Mouse (Mus musculus): ENCODE results near the gene Ang2. TPM values are rescaled to one million over a fixed set of nuclear protein-coding genes. Genes with fewer than 3 reads are reported as not detected.
"Not testable (repeated sequence)": the region's sequence is repeated elsewhere in the genome, so short reads cannot be mapped to it uniquely, and the experiment has no call there.

The Ang2 gene
- polyA plus RNA-seq, 1 experiment: 1.7 TPM

- H3K79me2 ChIP-seq (ENCODE audit: control insufficient read depth, insufficient read depth): no peaks in the 10 kb centered on the region
- no peaks in the 10 kb centered on the region for H3K36me3 ChIP-seq (ENCODE audit: control insufficient read depth, insufficient read depth)
- H3K4me3 ChIP-seq (ENCODE audit: insufficient read depth, poor library complexity, severe bottlenecking): no peak within 1 kb of the TSS
- TF ChIP-seq CEBPB (IDR thresholded peaks at IDR 0.05; ENCODE audit: low read depth): no peak
- no peak for TF ChIP-seq MAX (IDR thresholded peaks at IDR 0.05)
- TF ChIP-seq USF1 (IDR thresholded peaks at IDR 0.05; ENCODE audit: low read depth): no peak
- TF ChIP-seq FOSL1 (IDR thresholded peaks at IDR 0.05; ENCODE audit: insufficient read depth, low read length, poor library complexity, severe bottlenecking): no peak
- no peak for TF ChIP-seq MYOD1 (IDR thresholded peaks at IDR 0.05; ENCODE audit: control insufficient read depth, insufficient read length, low read depth)
- TF ChIP-seq CTCF (IDR thresholded peaks at IDR 0.05; ENCODE audit: control insufficient read depth, insufficient read depth, insufficient read length): no peak
- no peak for TF ChIP-seq MYOG (IDR thresholded peaks at IDR 0.05; ENCODE audit: control insufficient read depth, extremely low read depth, insufficient read length)
- no peaks in the 10 kb centered on the region for H3K27me3 ChIP-seq (ENCODE audit: control insufficient read depth, insufficient read depth, insufficient read length)
- no peaks in the 10 kb centered on the region for H3K79me3 ChIP-seq (ENCODE audit: low read depth)
- H3ac ChIP-seq (ENCODE audit: control insufficient read depth, insufficient read length, low read depth): no peak within 1 kb of the TSS
Measured at GRCm38 (mm10) chr14:51203115-51203514, 4.2 kb upstream of the Ang2 start, which contains the start of gene Ear14. TSS of gene Ear14 (plus strand) at chr14:51203391.

- H3K79me3 ChIP-seq (ENCODE audit: low read depth): no peaks in the 10 kb centered on the region
- TF ChIP-seq FOSL1 (IDR thresholded peaks at IDR 0.05; ENCODE audit: insufficient read depth, low read length, poor library complexity, severe bottlenecking) (peak; percentile 51), CTCF (IDR thresholded peaks at IDR 0.05; ENCODE audit: control insufficient read depth, insufficient read depth, insufficient read length) (no peak), MYOG (IDR thresholded peaks at IDR 0.05; ENCODE audit: control insufficient read depth, extremely low read depth, insufficient read length) (no peak), MAX (IDR thresholded peaks at IDR 0.05) (no peak), USF1 (IDR thresholded peaks at IDR 0.05; ENCODE audit: low read depth) (no peak), CEBPB (IDR thresholded peaks at IDR 0.05; ENCODE audit: low read depth) (peak; percentile 92), MYOD1 (IDR thresholded peaks at IDR 0.05; ENCODE audit: control insufficient read depth, insufficient read length, low read depth) (peak; percentile 18)
- no peaks in the 10 kb centered on the region for H3K79me2 ChIP-seq (ENCODE audit: control insufficient read depth, insufficient read depth)
- H3K27me3 ChIP-seq (ENCODE audit: control insufficient read depth, insufficient read depth, insufficient read length): no peaks in the 10 kb centered on the region
- no peak overlapping the region for H3K4me3 ChIP-seq (ENCODE audit: insufficient read depth, poor library complexity, severe bottlenecking)
- no peaks in the 10 kb centered on the region for H3K36me3 ChIP-seq (ENCODE audit: control insufficient read depth, insufficient read depth)
- H3ac ChIP-seq (ENCODE audit: control insufficient read depth, insufficient read length, low read depth): no peak overlapping the region
Measured at GRCm38 (mm10) chr14:51200466-51200865, 1.5 kb upstream of the Ang2 start.

GRCm38 (mm10) chr14:51200054-51200453 lies 1.1 kb upstream of the Ang2 start:
- Histone ChIP-seq H3K79me2 (ENCODE audit: control insufficient read depth, insufficient read depth) (no peaks in the 10 kb centered on the region), H3K36me3 (ENCODE audit: control insufficient read depth, insufficient read depth) (no peaks in the 10 kb centered on the region), H3K79me3 (ENCODE audit: low read depth) (no peaks in the 10 kb centered on the region), H3ac (ENCODE audit: control insufficient read depth, insufficient read length, low read depth) (no peak overlapping the region), H3K4me3 (ENCODE audit: insufficient read depth, poor library complexity, severe bottlenecking) (no peak overlapping the region), H3K27me3 (ENCODE audit: control insufficient read depth, insufficient read depth, insufficient read length) (no peaks in the 10 kb centered on the region)
- TF ChIP-seq FOSL1 (IDR thresholded peaks at IDR 0.05; ENCODE audit: insufficient read depth, low read length, poor library complexity, severe bottlenecking) (no peak), MAX (IDR thresholded peaks at IDR 0.05) (no peak), CEBPB (IDR thresholded peaks at IDR 0.05; ENCODE audit: low read depth) (no peak), USF1 (IDR thresholded peaks at IDR 0.05; ENCODE audit: low read depth) (no peak), MYOG (IDR thresholded peaks at IDR 0.05; ENCODE audit: control insufficient read depth, extremely low read depth, insufficient read length) (no peak), MYOD1 (IDR thresholded peaks at IDR 0.05; ENCODE audit: control insufficient read depth, insufficient read length, low read depth) (no peak), CTCF (IDR thresholded peaks at IDR 0.05; ENCODE audit: control insufficient read depth, insufficient read depth, insufficient read length) (no peak)

- H3K79me3 ChIP-seq (ENCODE audit: low read depth): no peaks in the 10 kb centered on the region
- no peak overlapping the region for H3K4me3 ChIP-seq (ENCODE audit: insufficient read depth, poor library complexity, severe bottlenecking)
- no peaks in the 10 kb centered on the region for H3K27me3 ChIP-seq (ENCODE audit: control insufficient read depth, insufficient read depth, insufficient read length)
- no peak overlapping the region for H3ac ChIP-seq (ENCODE audit: control insufficient read depth, insufficient read length, low read depth)
- no peaks in the 10 kb centered on the region for H3K79me2 ChIP-seq (ENCODE audit: control insufficient read depth, insufficient read depth)
- no peak for TF ChIP-seq MYOG (IDR thresholded peaks at IDR 0.05; ENCODE audit: control insufficient read depth, extremely low read depth, insufficient read length)
- no peak for TF ChIP-seq CEBPB (IDR thresholded peaks at IDR 0.05; ENCODE audit: low read depth)
- TF ChIP-seq USF1 (IDR thresholded peaks at IDR 0.05; ENCODE audit: low read depth): no peak
- TF ChIP-seq CTCF (IDR thresholded peaks at IDR 0.05; ENCODE audit: control insufficient read depth, insufficient read depth, insufficient read length): no peak
- TF ChIP-seq MYOD1 (IDR thresholded peaks at IDR 0.05; ENCODE audit: control insufficient read depth, insufficient read length, low read depth): no peak
- TF ChIP-seq MAX (IDR thresholded peaks at IDR 0.05): no peak
- no peak for TF ChIP-seq FOSL1 (IDR thresholded peaks at IDR 0.05; ENCODE audit: insufficient read depth, low read length, poor library complexity, severe bottlenecking)
- H3K36me3 ChIP-seq (ENCODE audit: control insufficient read depth, insufficient read depth): no peaks in the 10 kb centered on the region
Measured at GRCm38 (mm10) chr14:51195681-51196080, 3.3 kb downstream of the Ang2 start.

GRCm38 (mm10) chr14:51181051-51181450 lies 17.9 kb downstream of the Ang2 start:
- H3K27me3 ChIP-seq (ENCODE audit: control insufficient read depth, insufficient read depth, insufficient read length); H3K79me2 ChIP-seq (ENCODE audit: control insufficient read depth, insufficient read depth); H3ac ChIP-seq (ENCODE audit: control insufficient read depth, insufficient read length, low read depth); H3K36me3 ChIP-seq (ENCODE audit: control insufficient read depth, insufficient read depth); H3K4me3 ChIP-seq (ENCODE audit: insufficient read depth, poor library complexity, severe bottlenecking); H3K79me3 ChIP-seq (ENCODE audit: low read depth): not testable (repeated sequence)

- H3K27me3 ChIP-seq (ENCODE audit: control insufficient read depth, insufficient read depth, insufficient read length): no peaks in the 10 kb centered on the region
- no peaks in the 10 kb centered on the region for H3K79me3 ChIP-seq (ENCODE audit: low read depth)
- no peak overlapping the region for H3ac ChIP-seq (ENCODE audit: control insufficient read depth, insufficient read length, low read depth)
- H3K79me2 ChIP-seq (ENCODE audit: control insufficient read depth, insufficient read depth): no peaks in the 10 kb centered on the region
- no peak overlapping the region for H3K4me3 ChIP-seq (ENCODE audit: insufficient read depth, poor library complexity, severe bottlenecking)
- no peaks in the 10 kb centered on the region for H3K36me3 ChIP-seq (ENCODE audit: control insufficient read depth, insufficient read depth)
- TF ChIP-seq CTCF (IDR thresholded peaks at IDR 0.05; ENCODE audit: control insufficient read depth, insufficient read depth, insufficient read length): no peak
- no peak for TF ChIP-seq MAX (IDR thresholded peaks at IDR 0.05)
- TF ChIP-seq MYOD1 (IDR thresholded peaks at IDR 0.05; ENCODE audit: control insufficient read depth, insufficient read length, low read depth): no peak
- TF ChIP-seq MYOG (IDR thresholded peaks at IDR 0.05; ENCODE audit: control insufficient read depth, extremely low read depth, insufficient read length): no peak
- TF ChIP-seq USF1 (IDR thresholded peaks at IDR 0.05; ENCODE audit: low read depth): no peak
- no peak for TF ChIP-seq CEBPB (IDR thresholded peaks at IDR 0.05; ENCODE audit: low read depth)
- TF ChIP-seq FOSL1 (IDR thresholded peaks at IDR 0.05; ENCODE audit: insufficient read depth, low read length, poor library complexity, severe bottlenecking): no peak
Measured at GRCm38 (mm10) chr14:51173843-51174242, 25.1 kb downstream of the Ang2 start.

GRCm38 (mm10) chr14:51172947-51173346 lies 26.0 kb downstream of the Ang2 start:
- not testable (repeated sequence) for H3K4me3 ChIP-seq (ENCODE audit: insufficient read depth, poor library complexity, severe bottlenecking); H3ac ChIP-seq (ENCODE audit: control insufficient read depth, insufficient read length, low read depth); H3K27me3 ChIP-seq (ENCODE audit: control insufficient read depth, insufficient read depth, insufficient read length); H3K36me3 ChIP-seq (ENCODE audit: control insufficient read depth, insufficient read depth); H3K79me3 ChIP-seq (ENCODE audit: low read depth); H3K79me2 ChIP-seq (ENCODE audit: control insufficient read depth, insufficient read depth)

GRCm38 (mm10) chr14:51172095-51172865 lies 26.7 kb downstream of the Ang2 start:
- H3K79me2 ChIP-seq (ENCODE audit: control insufficient read depth, insufficient read depth); H3K27me3 ChIP-seq (ENCODE audit: control insufficient read depth, insufficient read depth, insufficient read length); H3K4me3 ChIP-seq (ENCODE audit: insufficient read depth, poor library complexity, severe bottlenecking); H3ac ChIP-seq (ENCODE audit: control insufficient read depth, insufficient read length, low read depth); H3K79me3 ChIP-seq (ENCODE audit: low read depth); H3K36me3 ChIP-seq (ENCODE audit: control insufficient read depth, insufficient read depth): not testable (repeated sequence)

Measured in C2C12 (cell line).